In the genomic region with DNA sequence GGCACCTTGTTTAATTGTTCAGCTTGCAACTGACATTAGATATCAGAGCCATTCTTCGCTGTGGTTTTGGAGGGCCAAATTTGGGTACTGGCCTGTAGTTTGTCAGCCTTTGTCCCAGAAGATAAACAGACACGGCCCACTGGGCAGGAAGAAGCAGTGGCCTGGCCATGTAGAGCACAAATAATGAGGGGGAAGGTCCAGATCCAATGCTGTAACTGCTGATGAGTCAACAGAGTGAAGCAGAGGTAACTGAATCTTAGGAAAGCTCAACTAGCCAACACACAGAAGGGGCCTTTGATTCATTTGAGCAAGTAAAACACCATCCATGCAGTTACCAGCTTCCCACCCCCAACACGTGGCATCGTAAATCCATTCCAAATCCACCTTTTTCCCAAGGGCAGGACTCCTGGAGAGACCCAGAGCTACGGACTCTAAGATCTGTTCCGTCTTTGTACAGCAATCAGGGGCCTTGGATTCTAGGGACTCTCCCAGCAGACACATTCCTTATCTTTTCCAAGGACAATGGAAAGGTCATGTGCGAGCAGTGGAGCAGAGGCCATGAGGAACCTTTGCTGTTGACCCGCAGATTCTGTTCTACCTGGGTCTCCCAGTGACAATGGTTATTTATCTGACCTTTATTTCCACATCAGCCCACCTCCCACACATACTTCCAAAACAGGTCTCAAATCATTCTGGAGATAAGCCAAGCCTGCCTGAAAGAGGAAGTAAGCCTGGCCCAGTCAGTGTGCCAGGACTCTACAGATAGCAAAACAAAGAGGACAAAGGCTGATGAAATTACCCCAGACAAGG, we compare ENCODE assay signal across 13 mouse cellular contexts.
DNase-seq lines count a peak whose midpoint lies in the region; ATAC-seq lines count a peak whose summit lies in the region.
"Had no signal": no experiment of that assay in that cellular context is flagged by ENCODE, and none has a peak within 500 bp of the region (broad histone marks: within the 10 kb centered on the region; RNA-seq: fewer than 3 reads in every experiment).

No protein-coding gene starts in this region.

- H3K36me3 ChIP-seq in kidney, embryonic 14.5 days (ENCODE audit: control insufficient read depth, insufficient read depth, low read length): no peaks in the 10 kb centered on the region
- H3K36me3 ChIP-seq in heart, embryonic 10.5 days: no peaks in the 10 kb centered on the region
- H3K36me3 ChIP-seq: embryonic facial prominence, embryonic 13.5 days had no signal

- H3K9ac ChIP-seq in kidney, embryonic 14.5 days (ENCODE audit: low read depth, low read length): no peak overlapping the region
- H3K9ac ChIP-seq: embryonic facial prominence, embryonic 13.5 days had no signal

- WGBS in kidney, embryonic 14.5 days: 46% methylated on average over 8 of the region's 8 CpGs
- 48% methylated on average over 8 of the region's 8 CpGs for WGBS in heart, embryonic 10.5 days

- peaks cover 3% of the 10 kb centered on the region; the same call in 1 of the 2 replicates for H3K9me3 ChIP-seq in kidney, embryonic 14.5 days (ENCODE audit: control insufficient read depth, low read length)
- H3K9me3 ChIP-seq in heart, embryonic 10.5 days: no peaks in the 10 kb centered on the region
- H3K9me3 ChIP-seq: embryonic facial prominence, embryonic 13.5 days had no signal

- peak; percentile 85 for ATAC-seq in kidney, embryonic 14.5 days (ENCODE audit: low FRiP score, low TSS enrichment)
- ATAC-seq in inflammation-experienced regulatory T-cells, adult 6 months: no peak

- H3K4me1 ChIP-seq in kidney, embryonic 14.5 days (ENCODE audit: control insufficient read depth, insufficient read depth, low read length): peaks cover 5% of the 10 kb centered on the region; the same call in 1 of the 2 replicates
- H3K4me1 ChIP-seq in heart, embryonic 10.5 days: peaks cover 25% of the 10 kb centered on the region

- no peak overlapping the region for H3K4me2 ChIP-seq in kidney, embryonic 14.5 days (replicated peaks; ENCODE audit: low read depth, low read length)
- H3K4me2 ChIP-seq: embryonic facial prominence, embryonic 13.5 days had no signal

- no peak overlapping the region for H3K4me3 ChIP-seq in kidney, embryonic 14.5 days (ENCODE audit: low read length)
- no peak overlapping the region for H3K4me3 ChIP-seq in heart, embryonic 10.5 days
- H3K4me3 ChIP-seq: embryonic facial prominence, embryonic 13.5 days had no signal

- no peak for DNase-seq in kidney, adult 8-10 months
- peak; percentile 32 for DNase-seq in 3T3-L1 (ENCODE audit: low read depth, low spot score)
- DNase-seq in R1 (ENCODE audit: low read depth, low spot score): peak; percentile 80
- no peak for DNase-seq in heart, embryonic 10.5 days (ENCODE audit: low spot score)
- no peak for DNase-seq in urinary bladder, adult 2 months (ENCODE audit: low spot score)
- no peak for DNase-seq in spleen, adult 18-20 months
- DNase-seq: gastrocnemius, postnatal 10 days; lung, adult 18-20 months; thymus, postnatal 25 days had no signal

- peak overlapping the region; percentile 24; the same call in 1 of the 2 replicates for H3K27ac ChIP-seq in kidney, embryonic 14.5 days (ENCODE audit: low read depth, low read length)
- peak overlapping the region; percentile 76 for H3K27ac ChIP-seq in heart, embryonic 10.5 days
- H3K27ac ChIP-seq: embryonic facial prominence, embryonic 13.5 days had no signal

- H3K27me3 ChIP-seq in kidney, embryonic 14.5 days (ENCODE audit: control insufficient read depth, insufficient read depth, low read length): no peaks in the 10 kb centered on the region
- H3K27me3 ChIP-seq in heart, embryonic 10.5 days (ENCODE audit: insufficient read depth, poor library complexity, severe bottlenecking): no peaks in the 10 kb centered on the region
- H3K27me3 ChIP-seq: CH12.LX; embryonic facial prominence, embryonic 13.5 days had no signal

Comparison
In these comparisons a context has a peak if more than half of its experiments do, and no peak if none do; other contexts are left out.
1. DNase-seq: peak in 3T3-L1 (single experiment) and R1 (single experiment); none in kidney, adult 8-10 months (0 of 2), heart, embryonic 10.5 days (single experiment), urinary bladder, adult 2 months (single experiment) and spleen, adult 18-20 months (0 of 2).